Mouse (Mus musculus) embryonic facial prominence, embryonic 11.5 days (tissue): ENCODE measurements around the gene Gm7029. TPM values are rescaled to one million over a fixed set of nuclear protein-coding genes. Genes with fewer than 3 reads are reported as not detected.

Experiments
- ATAC-seq: fragments of 200-750 bp; cut with Nextera tagmentation; replicated peaks from 2 replicates; pipeline ENCODE4 v1.8.0; 2017; ENCODE audit warnings: low read depth; ENCODE audit not compliant: insufficient number of reproducible peaks, low FRiP score, low TSS enrichment
- DNase-seq: peaks from one replicate; pipeline ENCODE4 v3.0.0-alpha.2; 2015; ENCODE audit warnings: low spot score
- H3K27ac ChIP-seq: fragments of 300-500 bp; sonication (generic); replicated peaks from 2 replicates; pipeline ENCODE4 v1.5.1; 2014; ENCODE audit warnings: mild to moderate bottlenecking, low read depth, low read length, control low read depth
- H3K27me3 ChIP-seq: fragments of 300-500 bp; sonication (generic); 2 replicates; pipeline ENCODE4 v1.6.1; 2014; ENCODE audit warnings: mild to moderate bottlenecking, low read length, moderate library complexity, mixed read lengths; ENCODE audit not compliant: control insufficient read depth, insufficient read depth
- H3K36me3 ChIP-seq: fragments of 300-500 bp; sonication (generic); replicated peaks from 2 replicates; pipeline ENCODE4 v1.6.1; 2014; ENCODE audit warnings: low read depth, mild to moderate bottlenecking, low read length, moderate library complexity, mixed read lengths; ENCODE audit not compliant: control insufficient read depth, insufficient read depth
- H3K4me1 ChIP-seq: fragments of 300-500 bp; sonication (generic); 2 replicates; pipeline ENCODE4 v1.6.1; 2014; ENCODE audit warnings: low read length, mixed read lengths; ENCODE audit not compliant: control insufficient read depth, insufficient read depth
- H3K4me2 ChIP-seq: fragments of 300-500 bp; sonication (generic); 2 replicates; pipeline ENCODE4 v1.6.1; 2014; ENCODE audit warnings: low read depth, mild to moderate bottlenecking, control low read depth, low read length, moderate library complexity
- H3K4me3 ChIP-seq: fragments of 300-500 bp; sonication (generic); 2 replicates; pipeline ENCODE4 v1.5.1; 2014; ENCODE audit warnings: low read depth, low read length, control low read depth
- H3K9ac ChIP-seq: fragments of 300-500 bp; sonication (generic); replicated peaks from 2 replicates; pipeline ENCODE4 v1.6.1; 2014; ENCODE audit warnings: mild to moderate bottlenecking, control low read depth, low read length
- H3K9me3 ChIP-seq: fragments of 300-500 bp; sonication (generic); replicated peaks from 2 replicates; pipeline ENCODE4 v1.6.1; 2016; ENCODE audit warnings: mild to moderate bottlenecking, low read length, inconsistent platforms, mixed read lengths; ENCODE audit not compliant: control insufficient read depth
- WGBS: fragments of 180-500 bp; shearing (Covaris S2); extraction: QIAGEN DNeasy Blood & Tissue Kit; methylation state at CpG from one replicate; pipeline ENCODE4 v1.1.7; 2014; 5-methylcytosine and 5-hydroxymethylcytosine counted together
- polyA plus RNA-seq: library from polyadenylated mRNA; unstranded; fragments of >200 nt; fragmentation: Nextera tagmentation; extraction: Ambion mirVana; gene quantifications from 2 replicates; pipeline ENCODE4 v1.2.1, GENCODE M21; 2014

Gm7029 gene
- polyA plus RNA-seq, 1 experiment from 2014 or later: not detected

DNA sequence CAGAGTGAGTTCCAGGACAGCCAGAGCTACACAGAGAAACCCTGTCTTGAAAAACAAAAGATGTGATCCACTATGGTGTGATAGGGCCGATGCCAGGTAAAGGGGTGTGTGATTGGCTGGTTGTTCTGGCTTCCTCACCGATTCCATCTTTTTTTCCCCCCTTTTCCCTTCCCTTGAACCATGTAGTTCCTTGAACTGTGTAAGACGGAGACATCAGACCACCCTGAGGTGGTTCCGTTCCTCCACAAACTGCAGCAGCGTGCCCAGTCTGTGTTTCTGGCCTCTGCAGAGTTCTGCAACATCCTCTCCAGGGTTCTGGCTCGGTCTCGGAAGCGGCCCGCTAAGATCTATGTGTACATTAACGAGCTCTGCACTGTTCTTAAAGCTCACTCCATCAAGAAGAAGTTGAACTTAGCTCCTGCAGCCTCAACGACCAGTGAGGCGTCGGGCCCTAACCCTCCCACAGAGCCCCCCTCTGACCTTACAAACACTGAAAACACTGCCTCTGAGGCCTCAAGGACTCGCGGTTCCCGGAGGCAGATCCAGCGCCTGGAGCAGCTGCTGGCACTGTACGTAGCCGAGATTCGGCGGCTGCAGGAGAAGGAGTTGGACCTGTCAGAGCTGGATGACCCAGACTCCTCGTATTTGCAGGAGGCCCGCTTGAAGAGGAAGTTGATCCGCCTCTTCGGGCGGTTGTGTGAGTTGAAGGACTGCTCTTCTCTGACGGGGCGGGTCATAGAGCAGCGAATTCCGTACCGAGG, 37.6 kb downstream of the Gm7029 start:
- Histone ChIP-seq H3K9me3 (no peaks in the 10 kb centered on the region), H3K27me3 (no peaks in the 10 kb centered on the region; the same call in 1 of the 2 replicates), H3K4me1 (no peaks in the 10 kb centered on the region), H3K27ac (no peak overlapping the region), H3K36me3 (peaks cover 23% of the 10 kb centered on the region), H3K9ac (no peak overlapping the region), H3K4me2 (no peak overlapping the region), H3K4me3 (no peak overlapping the region)
- DNase-seq (no peak), ATAC-seq (no peak)
- 93% methylated on average over 31 of the region's 31 CpGs for WGBS

- Histone ChIP-seq H3K9ac (no peak overlapping the region), H3K36me3 (peaks cover 23% of the 10 kb centered on the region), H3K27ac (no peak overlapping the region), H3K4me1 (no peaks in the 10 kb centered on the region), H3K4me2 (no peak overlapping the region), H3K4me3 (no peak overlapping the region; the same call in 1 of the 2 replicates), H3K27me3 (no peaks in the 10 kb centered on the region), H3K9me3 (no peaks in the 10 kb centered on the region)
- DNase-seq (no peak), ATAC-seq (no peak)
- WGBS: 88% methylated on average over 28 of the region's 28 CpGs
These were observed 38.3 kb downstream of the Gm7029 start for GRCm38 (mm10) chr17:33911813-33912414.

DNA sequence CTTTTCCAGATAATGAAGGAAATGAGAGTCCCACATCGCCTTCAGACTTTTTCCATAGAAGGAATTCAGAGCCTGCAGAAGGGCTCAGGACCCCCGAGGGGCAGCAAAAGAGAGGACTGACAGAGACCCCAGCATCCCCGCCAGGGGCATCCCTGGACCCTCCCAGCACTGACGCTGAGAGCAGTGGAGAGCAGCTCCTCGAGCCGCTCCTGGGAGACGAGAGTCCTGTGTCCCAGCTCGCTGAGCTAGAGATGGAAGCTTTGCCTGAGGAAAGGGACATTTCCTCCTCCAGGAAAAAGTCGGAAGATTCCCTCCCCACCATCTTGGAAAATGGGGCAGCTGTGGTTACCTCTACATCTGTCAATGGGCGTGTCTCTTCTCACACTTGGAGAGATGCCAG, 39.6 kb downstream of the Gm7029 start:
- Histone ChIP-seq H3K9me3 (no peaks in the 10 kb centered on the region), H3K36me3 (peaks cover 23% of the 10 kb centered on the region), H3K4me1 (no peaks in the 10 kb centered on the region), H3K4me2 (no peak overlapping the region), H3K4me3 (no peak overlapping the region), H3K27me3 (no peaks in the 10 kb centered on the region), H3K27ac (no peak overlapping the region), H3K9ac (no peak overlapping the region)
- DNase-seq: no peak
- 92% methylated on average over 10 of the region's 10 CpGs for WGBS
- no peak for ATAC-seq

- Histone ChIP-seq H3K9ac (no peak overlapping the region), H3K27me3 (no peaks in the 10 kb centered on the region), H3K4me2 (no peak overlapping the region), H3K36me3 (peaks cover 23% of the 10 kb centered on the region), H3K9me3 (no peaks in the 10 kb centered on the region), H3K4me1 (no peaks in the 10 kb centered on the region), H3K4me3 (no peak overlapping the region), H3K27ac (no peak overlapping the region)
- WGBS: 91% methylated on average over 8 of the region's 8 CpGs
- DNase-seq: no peak
- no peak for ATAC-seq
These were observed 40.3 kb downstream of the Gm7029 start for GRCm38 (mm10) chr17:33913905-33914304.

GRCm38 (mm10) chr17:33914969-33915391, 41.3 kb downstream of the Gm7029 start:
- no peaks in the 10 kb centered on the region for H3K27me3 ChIP-seq
- no peaks in the 10 kb centered on the region for H3K9me3 ChIP-seq
- H3K9ac ChIP-seq: no peak overlapping the region
- H3K27ac ChIP-seq: no peak overlapping the region
- DNase-seq: no peak
- peaks cover 23% of the 10 kb centered on the region for H3K36me3 ChIP-seq
- ATAC-seq: no peak
- peaks cover 2% of the 10 kb centered on the region for H3K4me1 ChIP-seq
- WGBS: 77% methylated on average over 13 of the region's 13 CpGs
- H3K4me3 ChIP-seq: no peak overlapping the region
- H3K4me2 ChIP-seq: peak overlapping the region; percentile 5; the same call in 1 of the 2 replicates

DNA sequence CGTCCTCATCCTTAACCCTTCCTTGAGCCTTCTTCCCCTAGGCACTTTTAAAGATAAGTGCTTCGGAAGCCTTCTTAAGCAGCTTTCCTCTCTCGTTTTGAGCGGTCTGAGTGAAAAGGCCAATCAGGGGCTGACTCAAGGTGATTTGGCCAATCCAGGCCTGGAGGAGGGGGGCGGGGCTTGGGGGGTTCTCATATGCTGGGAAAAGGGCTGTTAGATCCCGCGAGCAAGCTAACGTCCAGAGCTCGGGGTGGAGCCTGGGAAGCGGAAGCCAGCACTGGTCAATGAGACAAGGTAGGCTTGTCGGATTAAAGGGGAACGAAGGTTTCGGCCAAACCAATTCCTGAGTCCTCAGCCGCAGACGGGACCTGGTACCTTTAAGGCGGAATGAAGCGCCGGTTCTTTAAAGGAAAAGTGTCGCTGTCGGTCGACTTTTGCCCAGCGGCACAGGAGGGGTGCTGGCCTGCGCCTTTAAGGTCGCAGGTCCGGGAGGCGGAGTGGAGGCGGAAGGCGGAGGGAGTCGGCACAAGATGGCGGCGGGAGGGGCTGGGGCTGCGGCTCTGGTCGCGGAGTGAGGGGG, 42.1 kb downstream of the Gm7029 start, which contains the start of the genes Tapbp and Zbtb22:
Gene Tapbp (plus strand): TSS at position 229 of the 580 bp plus-strand sequence.
Gene Zbtb22 (plus strand): TSS at position 234 of the 580 bp plus-strand sequence.
- H3K27ac ChIP-seq: peak within 1 kb of the TSS; percentile 59
- H3K4me1 ChIP-seq: peaks cover 2% of the 10 kb centered on the region
- no peaks in the 10 kb centered on the region for H3K9me3 ChIP-seq
- DNase-seq: peak; percentile 98
- peak within 1 kb of the TSS; percentile 46 for H3K4me2 ChIP-seq
- peak within 1 kb of the TSS; percentile 54 for H3K4me3 ChIP-seq
- peaks cover 23% of the 10 kb centered on the region for H3K36me3 ChIP-seq
- WGBS: under 1% methylated on average over 31 of the region's 34 CpGs
- peak; percentile 87 for ATAC-seq
- H3K9ac ChIP-seq: peak within 1 kb of the TSS; percentile 61
- no peaks in the 10 kb centered on the region for H3K27me3 ChIP-seq

- Histone ChIP-seq H3K27ac (peak overlapping the region; percentile 59), H3K4me2 (peak overlapping the region; percentile 46), H3K4me1 (peaks cover 2% of the 10 kb centered on the region), H3K36me3 (peaks cover 21% of the 10 kb centered on the region), H3K4me3 (peak overlapping the region; percentile 54), H3K27me3 (no peaks in the 10 kb centered on the region), H3K9me3 (no peaks in the 10 kb centered on the region), H3K9ac (peak overlapping the region; percentile 61)
- ATAC-seq (no peak; the same call in 1 of the 2 replicates), DNase-seq (peak; percentile 84)
- WGBS: 0% methylated on average over 14 of the region's 20 CpGs
These were observed 42.7 kb downstream of the Gm7029 start for GRCm38 (mm10) chr17:33916294-33916693.
